Mouse (Mus musculus) cerebellum, adult (tissue): ENCODE results near the gene Igsf21.

Experiments used
- ATAC-seq: cut with Nextera tagmentation; 2 replicates; pipeline ENCODE4 v1.9.2; 2017; ENCODE audit warnings: mild to moderate bottlenecking, moderate library complexity, mixed read lengths; ENCODE audit not compliant: insufficient number of reproducible peaks, low FRiP score, low TSS enrichment

The Igsf21 gene

DNA sequence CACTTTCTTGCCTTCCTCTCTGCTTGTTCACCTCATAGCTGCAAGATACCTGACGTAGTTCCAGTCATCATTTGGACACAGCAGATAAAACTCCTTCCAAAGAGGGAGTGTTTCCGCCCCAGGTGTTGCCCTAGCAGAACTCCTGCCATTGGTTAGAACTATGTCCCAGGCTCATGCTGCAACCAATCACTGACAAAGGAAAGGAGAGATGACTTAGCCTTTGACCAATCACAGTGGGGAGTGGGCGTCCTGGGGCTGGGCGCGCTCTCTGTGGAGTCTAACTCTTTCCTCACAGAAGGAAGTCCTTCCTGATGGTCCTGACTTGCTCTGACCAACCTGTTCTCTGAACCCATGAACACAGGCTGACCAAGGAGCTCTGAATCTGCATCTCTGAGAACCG lies 44.4 kb downstream of the Igsf21 start:
- no peak for ATAC-seq

DNA sequence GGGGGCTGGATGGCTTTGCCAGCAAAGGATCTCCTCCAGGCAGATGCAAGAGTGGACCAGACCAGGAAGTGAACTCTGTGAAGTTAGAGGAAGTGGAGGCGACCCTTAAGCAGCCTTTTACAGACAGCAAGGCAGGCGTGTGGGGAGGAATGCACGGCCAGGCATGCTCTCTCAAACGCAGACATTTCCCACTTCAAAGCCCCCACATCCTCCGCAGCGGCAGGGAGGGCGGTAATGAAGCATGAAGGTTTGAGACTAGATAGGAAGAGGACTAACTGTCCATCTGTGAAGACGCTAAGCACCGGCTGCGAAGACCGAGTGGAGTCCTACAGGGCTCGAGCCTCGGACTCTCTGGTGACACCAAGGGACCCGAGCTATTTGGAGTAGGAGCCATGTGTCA lies 46.3 kb downstream of the Igsf21 start:
- no peak for ATAC-seq

GRCm38 (mm10) chr4:140196717-140197116 lies 49.9 kb downstream of the Igsf21 start:
- peak; percentile 67 for ATAC-seq

DNA sequence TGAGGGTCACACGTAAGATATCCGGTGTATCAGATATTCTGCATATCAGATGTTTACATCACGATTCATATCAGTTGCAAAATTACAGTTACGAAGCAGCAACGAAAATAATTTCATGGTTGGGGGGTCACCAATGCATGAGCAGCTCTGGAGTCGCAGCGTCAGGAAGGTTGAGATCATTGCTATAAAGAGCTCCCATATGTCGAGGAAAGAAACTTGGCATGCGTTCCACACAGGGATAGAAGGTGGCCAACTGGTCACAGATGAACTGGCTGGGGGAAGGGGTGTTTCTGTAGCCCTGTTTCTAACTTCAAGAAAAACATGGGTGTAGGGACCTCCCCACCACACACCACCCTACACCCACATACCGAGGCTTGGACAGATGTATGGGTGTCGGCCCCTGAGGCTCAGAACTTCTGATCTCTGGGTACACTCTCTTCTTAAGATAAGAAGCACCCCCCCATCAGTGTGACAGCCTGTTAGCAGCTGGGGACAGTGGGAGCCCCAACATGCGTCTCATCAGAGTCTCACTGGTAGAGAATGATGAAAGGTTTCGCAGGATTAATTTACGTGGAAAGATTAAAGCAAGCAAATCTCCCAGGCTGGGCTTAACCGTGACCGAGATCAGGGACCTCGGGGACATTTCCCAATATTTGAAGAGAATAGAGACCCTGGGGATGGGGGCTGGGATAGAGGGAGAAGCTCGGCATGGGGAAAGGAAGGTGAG lies 54.1 kb downstream of the Igsf21 start:
- peak; percentile 54 for ATAC-seq

DNA sequence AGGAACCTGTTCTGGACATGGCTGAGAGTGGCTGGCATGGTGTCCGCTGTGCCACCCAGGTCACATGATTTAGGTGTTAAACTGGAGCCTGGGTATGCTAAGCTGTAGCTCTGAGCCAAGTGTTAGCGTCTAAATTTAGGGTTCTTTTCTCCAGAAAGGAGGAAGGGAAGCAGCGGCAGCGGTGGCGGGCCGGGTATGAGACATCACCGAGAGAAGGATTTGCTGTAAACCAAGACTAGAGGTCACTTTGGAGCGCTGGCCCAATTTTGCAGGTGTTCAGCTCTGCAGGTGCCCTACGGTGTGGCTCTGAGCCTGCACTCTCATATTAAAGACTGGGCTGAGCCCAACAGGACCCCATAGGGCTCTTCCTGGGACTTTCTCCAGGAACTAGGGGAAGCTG lies 57.0 kb downstream of the Igsf21 start:
- no peak for ATAC-seq

GRCm38 (mm10) chr4:140188626-140189025 lies 58.0 kb downstream of the Igsf21 start:
- no peak for ATAC-seq

DNA sequence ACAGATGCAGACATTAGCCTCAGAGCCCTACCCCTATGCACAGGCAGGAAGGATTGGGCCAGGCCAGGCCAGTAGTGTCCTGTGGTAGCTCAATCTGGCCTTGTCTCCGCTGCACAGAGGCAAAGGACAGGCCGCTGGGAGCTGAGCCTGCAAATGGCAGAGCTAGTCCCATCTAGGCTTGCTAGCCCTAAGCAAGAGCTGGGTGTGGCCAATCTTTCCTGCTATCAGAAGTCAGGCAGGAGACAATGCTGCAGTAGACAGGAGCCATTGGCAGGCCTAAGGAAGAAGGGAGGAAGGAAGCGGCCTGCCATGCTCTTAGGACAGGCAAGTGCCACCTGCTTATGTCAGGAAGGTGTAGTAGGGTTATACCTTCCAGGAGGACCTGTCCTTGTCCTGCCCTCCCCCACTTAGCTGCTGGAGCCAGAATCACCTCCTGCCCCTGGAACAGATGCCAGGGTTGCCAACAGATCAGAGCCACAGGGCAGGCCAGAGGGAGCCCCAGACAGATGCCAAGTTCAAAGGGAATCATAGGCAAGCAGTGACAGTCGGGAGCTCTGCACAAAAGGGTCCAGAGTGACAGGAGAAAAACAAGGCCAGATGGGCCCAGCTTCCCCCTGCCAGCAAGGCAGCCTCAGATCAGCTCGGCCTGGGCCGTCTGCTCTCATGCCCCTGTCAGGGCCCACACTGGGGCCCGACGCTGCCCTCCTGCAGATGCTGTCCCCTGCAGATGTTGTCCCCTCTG lies 59.0 kb downstream of the Igsf21 start:
- ATAC-seq = no peak

GRCm38 (mm10) chr4:140179576-140179975 lies 67.0 kb downstream of the Igsf21 start:
- ATAC-seq = peak; percentile 67; the same call in 1 of the 2 replicates

DNA sequence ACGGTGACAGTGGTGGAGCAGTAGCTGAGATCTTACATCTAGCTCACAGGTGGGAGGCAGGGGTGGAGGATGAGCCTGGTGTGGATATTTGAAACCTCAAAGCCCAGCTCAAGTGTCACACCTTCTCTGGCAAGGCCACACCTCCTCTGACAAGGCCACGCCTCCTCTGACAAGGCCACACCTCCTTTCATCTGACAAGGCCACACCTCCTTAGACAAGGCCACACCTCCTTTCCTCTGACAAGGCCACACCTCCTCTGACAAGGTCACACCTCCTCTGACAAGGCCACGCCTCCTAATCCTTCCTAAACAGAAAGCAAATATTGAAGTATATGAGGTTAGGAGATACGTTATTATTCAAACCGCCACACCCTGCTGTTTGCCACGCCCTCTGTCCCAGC lies 69.5 kb downstream of the Igsf21 start:
- ATAC-seq = no peak

GRCm38 (mm10) chr4:140173746-140174399 lies 72.7 kb downstream of the Igsf21 start:
- ATAC-seq = no peak

DNA sequence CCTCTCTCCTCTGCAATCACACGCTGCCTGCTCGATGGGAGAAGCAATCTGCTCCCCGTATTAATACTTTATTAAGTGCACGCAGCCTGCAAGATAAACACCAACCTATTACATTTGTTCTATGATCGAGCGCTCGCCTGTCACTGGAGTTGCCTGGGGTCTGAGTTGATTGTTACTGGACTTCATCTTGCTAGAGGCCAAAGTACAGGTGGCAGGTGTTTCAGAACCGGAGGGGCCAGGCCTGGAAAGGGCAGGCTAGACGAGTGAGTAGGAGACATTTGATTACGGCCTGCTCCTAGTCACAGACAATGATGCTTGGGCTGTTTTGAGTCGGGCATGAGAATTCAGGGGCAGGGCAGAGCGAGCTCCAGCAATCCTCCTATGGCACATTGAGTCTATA lies 73.5 kb downstream of the Igsf21 start:
- no peak for ATAC-seq

DNA sequence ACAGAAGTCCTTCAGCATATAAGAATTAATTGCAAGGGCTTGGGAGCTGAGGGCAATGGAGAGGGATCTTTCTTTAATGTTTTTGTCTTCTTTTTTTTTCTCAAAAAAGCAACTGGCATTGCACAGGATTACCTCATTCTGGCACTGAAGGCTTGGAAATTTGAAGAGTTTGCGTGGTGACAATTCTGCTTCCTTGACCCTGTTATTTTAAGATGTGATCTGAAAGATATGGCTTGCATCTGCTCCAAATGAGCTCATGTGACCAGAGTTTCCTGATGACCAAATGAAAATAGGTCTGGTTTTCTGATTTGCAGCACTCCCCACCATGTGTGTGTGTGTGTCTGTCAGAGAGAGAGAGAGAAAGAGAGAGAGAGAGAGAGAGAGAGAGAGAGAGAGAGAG lies 74.7 kb downstream of the Igsf21 start:
- ATAC-seq = no peak

DNA sequence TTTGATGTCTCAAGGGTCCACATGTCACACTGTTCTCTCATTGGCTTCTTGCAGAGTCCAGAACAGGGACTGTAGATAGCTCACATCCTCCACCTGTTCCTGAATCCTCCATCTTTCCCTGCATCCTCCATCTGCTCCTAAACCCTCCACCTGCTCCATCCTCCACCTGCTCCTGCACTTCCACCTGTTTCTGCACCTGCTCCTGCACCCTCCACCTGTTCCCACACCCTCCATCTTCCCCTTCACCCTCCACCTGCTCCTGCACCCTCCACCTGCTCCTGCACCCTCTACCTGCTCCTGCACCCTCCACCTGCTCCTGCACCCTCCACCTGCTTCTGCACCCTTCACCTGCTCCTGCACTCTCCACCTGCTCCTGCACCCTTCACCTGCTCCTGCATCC lies 75.4 kb downstream of the Igsf21 start:
- ATAC-seq = no peak

DNA sequence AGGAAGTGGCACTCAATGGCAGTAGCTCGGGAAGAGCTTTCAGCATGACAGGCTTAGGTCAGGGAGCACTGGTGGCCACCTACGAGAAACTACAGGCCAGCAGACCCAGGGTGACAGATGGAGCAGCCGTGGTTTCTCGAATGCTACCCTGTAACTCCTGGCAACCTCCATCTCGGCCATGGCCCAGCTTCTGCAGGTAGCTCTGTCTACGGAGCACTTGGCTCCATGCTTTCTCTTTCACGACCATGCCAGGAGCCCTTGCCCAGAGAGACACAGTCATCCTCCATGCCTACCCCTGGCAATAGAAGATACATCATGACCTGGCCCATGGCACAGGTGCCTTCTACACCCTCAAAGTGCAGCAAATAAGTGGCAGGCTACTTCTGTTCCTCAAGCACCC lies 80.7 kb downstream of the Igsf21 start:
- peak; percentile 67; the same call in 1 of the 2 replicates for ATAC-seq

GRCm38 (mm10) chr4:140164662-140165061 lies 81.9 kb downstream of the Igsf21 start:
- ATAC-seq = no peak

DNA sequence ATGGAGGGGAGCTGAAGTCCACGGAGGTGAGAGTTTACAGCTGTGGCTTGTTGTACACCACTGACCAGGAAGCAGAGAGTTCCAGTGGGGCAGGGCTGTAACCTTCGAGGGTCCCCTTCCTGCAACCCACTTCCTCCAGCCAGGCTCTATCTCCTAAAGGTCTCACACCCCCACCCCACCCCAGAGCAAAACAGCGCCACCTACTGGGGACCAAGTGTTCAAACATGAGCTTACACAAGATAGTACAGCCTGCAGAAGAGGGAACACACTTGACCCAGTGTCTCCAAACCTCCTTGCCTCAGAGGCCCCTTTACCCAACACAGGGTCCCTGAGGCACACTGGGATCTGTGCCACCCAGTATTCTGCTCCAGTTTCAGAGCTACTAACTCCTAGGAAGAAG lies 87.0 kb downstream of the Igsf21 start:
- ATAC-seq = no peak

DNA sequence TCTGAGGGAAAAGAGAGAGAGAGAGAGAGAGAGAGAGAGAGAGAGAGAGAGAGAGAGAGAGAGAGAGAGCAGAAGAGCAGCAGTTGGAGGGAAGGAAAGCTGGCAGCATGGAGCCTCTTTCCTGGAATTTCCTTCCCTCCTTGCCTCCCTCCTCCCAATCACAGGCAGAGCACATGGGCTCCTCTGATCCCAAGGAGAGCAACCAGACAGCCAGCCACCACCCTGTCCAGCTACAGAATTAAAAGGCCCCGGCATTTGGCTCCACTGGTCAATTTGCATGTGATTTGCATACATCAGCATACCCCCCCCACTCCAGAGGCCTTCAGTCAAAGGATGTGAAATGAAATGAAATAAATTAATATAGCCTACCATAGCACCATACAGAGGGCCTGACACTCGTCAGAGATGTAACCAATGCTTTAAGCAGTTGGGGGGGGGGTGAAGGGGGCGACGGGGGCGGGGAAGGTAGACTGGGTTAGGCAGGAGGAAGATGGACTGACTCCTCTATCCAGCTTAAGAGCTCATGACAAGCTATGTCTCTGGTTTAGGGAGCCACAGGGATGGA lies 91.6 kb downstream of the Igsf21 start:
- ATAC-seq = no peak

GRCm38 (mm10) chr4:140154484-140154883 lies 92.1 kb downstream of the Igsf21 start:
- ATAC-seq = no peak

GRCm38 (mm10) chr4:140153711-140154114 lies 92.9 kb downstream of the Igsf21 start:
- ATAC-seq = peak; percentile 13; the same call in 1 of the 2 replicates

GRCm38 (mm10) chr4:140153101-140153500 lies 93.5 kb downstream of the Igsf21 start:
- ATAC-seq = peak; percentile 51; the same call in 1 of the 2 replicates

GRCm38 (mm10) chr4:140149706-140150105 lies 96.9 kb downstream of the Igsf21 start:
- ATAC-seq = no peak
